Mouse (Mus musculus) urinary bladder, postnatal 14 days (tissue): ENCODE results near the gene Kcna3.

ENCODE experiments used
- DNase-seq: peaks from one replicate; pipeline ENCODE4 v3.0.0; 2021; ENCODE audit warnings: low spot score

Gene Kcna3

DNA sequence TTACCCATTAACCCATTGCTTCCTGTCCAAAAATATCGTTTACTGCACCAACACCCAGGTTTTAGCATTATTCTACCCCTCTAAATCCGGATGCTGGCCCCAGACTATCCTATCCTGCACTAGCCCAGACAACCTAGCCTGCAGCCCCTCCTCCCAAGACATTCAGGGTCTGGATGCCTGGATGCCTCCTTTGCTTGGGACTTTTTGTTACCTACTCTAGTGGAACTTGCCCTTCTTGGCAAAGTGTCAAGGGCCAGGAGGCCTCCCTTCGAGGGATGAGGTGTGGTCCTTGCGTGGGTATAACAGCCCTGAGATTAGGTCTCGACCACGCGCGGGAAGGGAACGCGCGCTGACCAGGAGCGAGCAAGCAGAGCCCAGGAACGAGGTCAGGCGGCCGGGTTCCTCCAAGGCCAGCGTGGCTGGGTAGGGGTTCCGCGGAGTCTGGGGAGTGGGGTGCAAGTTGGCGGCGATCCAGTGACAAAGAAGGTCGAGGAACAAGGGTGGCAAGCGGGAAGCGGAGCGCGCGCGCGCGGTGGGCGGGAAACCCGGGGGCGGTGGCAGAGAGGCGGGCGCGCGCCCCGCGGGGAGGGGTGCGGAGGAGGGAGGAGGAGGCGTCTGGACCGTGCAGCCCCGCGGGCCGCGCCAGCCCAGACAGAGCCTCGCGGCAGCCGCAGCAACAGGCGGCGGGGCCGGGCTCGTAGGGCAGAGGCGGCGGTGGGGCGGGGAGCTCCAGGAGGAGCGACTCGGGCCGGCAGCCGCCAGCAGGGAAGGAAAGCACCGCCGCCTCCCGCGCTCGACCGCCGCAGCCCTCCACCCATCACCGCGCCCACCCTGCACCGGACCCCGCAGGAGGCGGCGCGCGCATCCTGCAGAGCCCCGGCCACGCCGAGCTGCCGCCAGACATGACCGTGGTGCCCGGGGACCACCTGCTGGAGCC is at the start of gene Kcna3:
TSS of gene Kcna3 (plus strand) at position 649 of the 937 bp plus-strand sequence.
- peak; percentile 52 for DNase-seq

DNA sequence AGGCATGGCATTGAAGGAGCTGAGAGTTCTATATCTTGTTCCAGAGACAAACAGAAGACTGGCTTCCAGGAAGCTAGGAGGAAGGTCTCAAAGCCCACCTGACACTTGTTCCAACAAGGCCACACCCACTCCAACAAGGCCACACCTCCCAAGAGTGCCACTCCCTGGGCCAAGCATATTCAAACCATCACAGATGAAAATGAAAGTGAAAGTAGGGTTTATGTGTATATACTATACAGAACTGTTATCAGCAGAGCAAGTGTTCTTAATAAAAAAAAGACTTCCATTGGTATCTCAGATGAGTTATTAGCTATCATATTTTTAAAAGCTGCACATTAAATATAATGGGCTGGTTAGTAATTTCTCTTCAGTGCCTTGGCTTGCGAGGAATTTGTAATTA is 44.6 kb upstream of the Kcna3 start:
- DNase-seq = no peak

DNA sequence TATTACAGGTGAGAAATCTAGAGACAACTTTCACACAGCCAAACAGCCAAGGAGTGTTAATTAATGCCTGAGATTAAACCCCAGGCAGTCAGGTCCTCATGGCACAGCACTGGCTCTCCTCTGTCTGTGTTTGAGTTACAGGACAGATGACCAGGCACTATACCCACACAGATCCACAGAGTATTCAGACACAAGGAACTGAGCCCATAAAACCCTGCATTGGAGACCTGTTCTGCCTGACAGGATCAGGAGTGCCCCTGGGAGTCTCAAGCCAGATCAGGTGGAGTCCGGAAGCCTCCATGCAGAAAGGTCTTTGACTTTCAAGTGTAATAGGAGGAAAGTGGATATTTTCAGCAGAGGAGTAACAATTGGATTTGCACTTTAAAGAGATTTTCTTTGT is 40.6 kb upstream of the Kcna3 start:
- DNase-seq = no peak

DNA sequence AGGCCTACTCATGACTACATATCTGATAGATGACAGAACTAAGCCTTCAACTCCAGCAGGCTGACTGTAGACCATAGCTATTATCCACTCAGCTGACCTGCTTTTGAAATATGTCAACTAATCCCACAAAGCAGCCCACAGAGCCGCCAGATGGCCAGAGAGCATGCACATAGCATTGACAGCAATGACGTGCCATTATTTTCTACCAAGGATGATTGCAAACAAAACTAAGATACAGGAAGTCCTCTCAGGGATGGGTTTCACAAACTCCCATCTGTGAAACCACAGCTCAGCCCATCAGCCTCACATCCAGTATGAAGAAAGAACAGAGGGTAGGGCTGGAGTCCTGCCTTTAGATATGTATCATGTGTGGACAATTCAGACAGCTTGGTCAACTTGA is 39.8 kb upstream of the Kcna3 start:
- DNase-seq = no peak

DNA sequence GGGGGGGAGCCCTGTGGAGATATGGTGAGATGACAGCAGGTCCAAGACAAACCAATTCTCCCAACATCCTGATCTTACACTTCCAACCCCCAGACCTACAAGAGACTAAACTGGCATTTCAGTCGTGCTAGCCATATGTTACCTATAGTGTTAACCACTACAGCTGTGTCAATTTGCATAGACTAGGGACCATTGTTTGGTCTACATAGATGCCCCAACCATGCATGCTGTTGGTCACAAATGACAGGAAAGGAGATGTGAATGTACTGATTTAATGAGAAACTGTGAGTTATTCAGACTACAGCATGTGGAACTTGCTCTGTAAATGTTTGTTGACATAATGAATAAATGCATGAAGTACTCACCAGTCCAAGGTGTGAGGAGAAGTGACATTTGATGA is 37.6 kb upstream of the Kcna3 start:
- DNase-seq = no peak

DNA sequence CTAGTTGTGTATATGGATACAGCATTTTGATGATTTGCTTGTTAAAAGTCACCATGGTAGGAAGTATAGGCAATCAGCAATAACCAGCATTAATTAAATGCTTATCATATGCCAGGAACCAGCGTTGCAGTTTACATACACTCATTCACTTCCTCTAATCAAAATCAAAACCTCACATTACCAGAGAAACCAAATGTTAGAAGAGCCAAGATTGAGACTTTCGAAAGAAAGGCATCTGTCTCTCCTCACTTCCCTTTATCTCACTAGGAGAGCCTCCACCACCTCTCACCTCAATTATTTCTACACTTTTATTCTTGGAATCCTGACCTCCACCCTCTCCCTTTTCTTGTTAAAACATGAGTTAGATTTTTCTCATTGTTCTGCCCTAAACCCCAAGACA is 35.8 kb upstream of the Kcna3 start:
- DNase-seq = no peak

DNA sequence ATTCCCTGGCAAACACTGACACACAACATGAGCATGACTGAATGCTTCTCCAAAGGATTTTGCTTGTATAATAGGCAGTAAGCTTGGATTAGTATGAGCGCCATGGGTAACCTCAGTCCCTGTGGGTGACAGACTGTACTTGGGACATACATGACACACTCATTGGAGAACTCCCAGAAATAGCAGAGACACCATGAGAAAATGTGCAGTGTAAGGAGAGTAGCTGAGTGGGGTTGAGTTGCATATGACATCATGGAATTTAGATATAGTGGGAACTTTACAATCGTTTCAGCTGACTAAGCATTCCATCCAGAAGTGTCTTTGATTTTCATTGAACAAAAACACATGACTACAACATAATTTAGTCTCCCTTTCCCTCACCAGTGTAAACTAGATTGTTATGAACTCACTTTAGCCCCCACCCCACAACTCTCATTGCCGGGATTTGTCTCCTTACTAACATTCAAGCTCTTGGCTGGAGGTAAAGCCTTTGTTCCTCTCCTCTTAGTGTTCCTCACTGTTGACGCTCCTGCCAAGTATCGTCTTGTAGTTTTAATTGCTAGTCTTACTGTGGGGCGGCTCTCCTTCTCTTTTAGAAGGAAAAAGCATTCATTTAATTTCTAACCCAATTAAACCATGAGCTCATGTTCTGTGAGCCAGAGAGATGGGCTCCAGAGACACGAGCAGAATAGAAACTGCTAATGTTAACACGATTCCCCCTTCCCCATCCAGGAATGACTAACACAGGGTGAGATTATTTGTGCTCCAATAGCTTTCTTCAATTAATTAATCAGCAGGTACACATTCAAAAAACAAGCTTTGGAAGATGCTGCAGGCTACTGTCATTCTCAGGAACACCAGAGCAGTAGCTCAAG is 33.5 kb upstream of the Kcna3 start:
- no peak for DNase-seq

DNA sequence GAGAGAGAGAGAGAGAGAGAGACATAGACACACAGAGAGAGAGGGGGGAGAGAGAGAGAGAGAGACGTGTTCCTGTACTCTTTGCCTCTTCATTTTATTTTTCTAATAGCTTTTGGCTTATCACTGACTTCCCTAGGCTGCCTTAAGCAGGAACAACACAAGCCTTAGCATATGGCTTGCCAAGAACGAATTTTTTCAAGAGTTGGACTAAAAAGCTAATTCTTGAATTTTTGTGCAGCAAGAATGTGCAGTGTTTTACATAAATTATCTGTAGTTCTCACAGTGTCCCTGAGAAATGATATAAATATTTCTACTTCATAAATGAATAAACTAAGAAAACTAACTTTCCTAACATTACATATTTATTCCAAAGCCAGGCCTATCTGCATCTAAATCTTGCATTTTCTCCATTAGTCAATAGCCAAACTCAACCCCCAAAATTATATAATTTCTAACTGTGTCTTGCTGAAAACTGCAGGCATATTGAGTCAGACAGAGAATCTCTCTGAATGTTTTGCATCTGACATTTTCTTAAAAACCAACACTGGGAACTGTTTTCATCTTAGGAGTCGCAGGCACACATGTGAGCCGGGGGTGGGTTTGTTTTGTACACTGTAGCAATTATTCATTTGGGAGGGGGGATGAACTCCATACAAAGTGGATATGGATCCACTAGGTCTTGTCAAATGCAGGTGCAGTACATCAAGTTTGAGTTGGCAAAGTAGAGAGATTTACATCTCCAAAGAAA is 26.5 kb upstream of the Kcna3 start:
- no peak for DNase-seq

DNA sequence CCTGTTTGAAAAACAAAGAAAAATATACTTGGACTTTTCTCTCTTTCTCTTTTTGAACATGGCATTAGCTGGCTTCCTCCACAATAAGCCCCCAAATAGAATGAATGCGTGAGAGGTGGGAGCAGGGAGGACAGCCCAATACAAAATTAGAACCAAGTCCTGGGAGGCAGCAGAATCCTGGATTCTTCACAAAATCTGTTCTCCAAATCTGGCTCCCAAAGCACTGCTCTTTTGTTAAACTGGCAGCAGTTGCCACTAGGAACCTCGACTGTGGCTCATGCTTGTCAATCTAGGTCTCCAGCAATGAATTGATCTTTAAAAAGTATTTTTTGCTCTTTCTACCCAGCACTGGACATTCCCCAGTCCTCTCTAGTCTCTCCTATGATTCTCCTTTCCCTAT is 17.7 kb upstream of the Kcna3 start:
- DNase-seq = no peak

DNA sequence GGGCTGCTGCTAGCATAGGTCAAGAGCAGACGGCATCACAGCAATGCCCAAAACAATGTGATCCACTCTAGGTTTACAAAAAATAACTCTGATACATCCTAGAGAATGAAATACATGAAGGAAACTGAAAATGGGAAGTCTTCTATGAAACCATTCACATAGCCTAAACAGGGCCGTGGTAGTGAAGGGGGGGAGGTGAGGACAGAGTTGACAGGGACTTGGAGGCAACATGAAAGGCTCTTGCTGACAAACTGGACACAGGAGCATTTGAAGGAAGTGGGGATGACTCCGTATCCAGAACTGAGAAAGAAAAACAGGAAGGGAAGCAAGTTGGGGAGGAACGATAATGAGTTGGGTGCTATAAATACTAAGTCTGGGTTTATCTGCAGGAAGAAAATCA is 4.4 kb upstream of the Kcna3 start:
- no peak for DNase-seq

DNA sequence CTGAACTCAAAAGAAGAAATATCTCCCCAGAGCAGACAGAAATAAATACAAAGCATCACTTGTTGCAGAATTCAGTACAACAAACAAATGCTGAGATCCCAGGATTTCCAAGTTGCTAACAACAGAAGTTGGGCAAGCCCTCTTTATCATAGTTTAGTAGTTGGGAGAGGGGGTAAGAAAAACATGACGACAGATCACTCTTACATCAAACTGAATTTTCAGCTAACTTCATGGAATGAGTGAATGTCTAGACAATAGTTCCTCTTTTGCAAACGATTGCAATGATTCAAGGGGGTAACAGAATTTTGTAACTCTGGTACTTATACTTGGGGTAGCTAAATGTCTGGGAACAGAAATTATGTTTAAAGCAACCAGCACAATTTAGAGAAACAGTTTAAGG is 1.2 kb upstream of the Kcna3 start:
- no peak for DNase-seq

DNA sequence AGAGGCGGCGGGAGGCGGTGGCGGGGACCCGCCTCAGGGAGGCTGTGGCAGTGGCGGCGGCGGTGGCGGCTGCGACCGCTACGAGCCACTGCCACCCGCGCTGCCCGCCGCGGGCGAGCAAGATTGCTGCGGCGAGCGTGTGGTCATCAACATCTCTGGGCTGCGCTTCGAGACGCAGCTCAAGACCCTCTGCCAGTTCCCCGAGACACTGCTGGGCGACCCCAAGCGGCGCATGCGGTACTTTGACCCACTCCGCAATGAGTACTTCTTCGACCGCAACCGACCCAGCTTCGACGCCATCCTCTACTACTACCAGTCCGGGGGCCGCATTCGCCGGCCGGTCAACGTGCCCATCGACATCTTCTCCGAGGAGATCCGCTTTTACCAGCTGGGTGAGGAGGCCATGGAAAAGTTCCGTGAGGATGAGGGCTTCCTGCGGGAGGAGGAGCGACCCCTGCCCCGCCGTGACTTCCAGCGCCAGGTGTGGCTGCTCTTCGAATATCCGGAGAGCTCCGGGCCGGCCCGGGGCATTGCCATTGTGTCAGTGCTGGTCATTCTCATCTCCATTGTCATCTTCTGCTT is 580 bp downstream of the Kcna3 start:
- DNase-seq = no peak

DNA sequence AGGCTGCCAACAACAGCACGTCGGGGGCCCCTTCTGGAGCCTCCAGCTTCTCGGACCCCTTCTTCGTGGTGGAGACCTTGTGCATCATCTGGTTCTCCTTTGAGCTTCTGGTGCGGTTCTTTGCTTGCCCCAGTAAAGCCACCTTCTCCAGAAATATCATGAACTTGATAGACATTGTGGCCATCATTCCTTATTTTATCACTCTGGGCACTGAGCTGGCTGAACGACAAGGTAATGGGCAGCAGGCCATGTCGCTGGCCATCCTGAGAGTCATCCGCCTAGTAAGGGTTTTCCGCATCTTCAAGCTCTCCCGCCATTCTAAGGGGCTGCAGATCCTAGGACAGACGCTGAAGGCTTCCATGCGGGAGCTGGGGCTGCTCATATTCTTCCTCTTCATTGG is 1.1 kb downstream of the Kcna3 start:
- no peak for DNase-seq

DNA sequence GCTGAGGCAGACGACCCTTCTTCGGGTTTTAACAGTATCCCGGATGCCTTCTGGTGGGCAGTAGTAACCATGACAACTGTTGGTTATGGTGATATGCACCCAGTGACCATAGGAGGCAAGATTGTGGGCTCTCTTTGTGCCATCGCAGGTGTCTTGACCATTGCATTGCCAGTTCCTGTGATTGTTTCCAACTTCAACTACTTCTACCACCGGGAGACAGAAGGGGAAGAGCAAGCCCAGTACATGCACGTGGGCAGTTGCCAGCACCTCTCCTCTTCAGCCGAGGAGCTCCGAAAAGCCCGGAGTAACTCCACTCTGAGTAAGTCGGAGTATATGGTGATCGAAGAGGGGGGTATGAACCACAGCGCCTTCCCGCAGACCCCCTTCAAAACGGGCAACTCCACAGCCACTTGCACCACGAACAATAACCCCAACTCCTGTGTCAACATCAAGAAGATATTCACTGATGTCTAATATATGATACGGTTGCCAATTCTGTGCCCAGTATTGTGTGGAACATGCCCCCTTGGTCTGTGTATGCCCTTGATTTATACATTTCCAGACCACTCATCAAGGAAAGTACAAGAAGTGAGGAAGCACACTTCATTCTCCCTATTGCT is 1.7 kb downstream of the Kcna3 start:
- DNase-seq = no peak

DNA sequence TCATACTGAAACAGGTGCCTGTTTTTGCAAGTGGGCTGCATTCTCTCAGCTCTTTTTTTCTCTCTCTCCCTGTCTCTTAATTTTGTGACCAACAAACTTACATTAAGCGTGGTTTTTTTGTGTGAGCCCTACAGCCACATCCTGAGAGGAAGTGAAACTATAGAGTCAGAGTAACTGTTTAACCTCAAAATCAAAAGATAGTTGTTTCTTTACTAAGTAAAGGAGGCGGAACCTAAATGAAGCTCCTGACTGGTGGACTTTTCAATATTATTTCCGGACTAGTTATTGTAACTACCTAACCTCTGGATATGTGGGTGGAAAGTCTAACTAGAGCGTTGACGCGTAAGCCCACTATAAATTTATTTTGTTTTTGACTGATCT is 2.2 kb downstream of the Kcna3 start:
- no peak for DNase-seq

DNA sequence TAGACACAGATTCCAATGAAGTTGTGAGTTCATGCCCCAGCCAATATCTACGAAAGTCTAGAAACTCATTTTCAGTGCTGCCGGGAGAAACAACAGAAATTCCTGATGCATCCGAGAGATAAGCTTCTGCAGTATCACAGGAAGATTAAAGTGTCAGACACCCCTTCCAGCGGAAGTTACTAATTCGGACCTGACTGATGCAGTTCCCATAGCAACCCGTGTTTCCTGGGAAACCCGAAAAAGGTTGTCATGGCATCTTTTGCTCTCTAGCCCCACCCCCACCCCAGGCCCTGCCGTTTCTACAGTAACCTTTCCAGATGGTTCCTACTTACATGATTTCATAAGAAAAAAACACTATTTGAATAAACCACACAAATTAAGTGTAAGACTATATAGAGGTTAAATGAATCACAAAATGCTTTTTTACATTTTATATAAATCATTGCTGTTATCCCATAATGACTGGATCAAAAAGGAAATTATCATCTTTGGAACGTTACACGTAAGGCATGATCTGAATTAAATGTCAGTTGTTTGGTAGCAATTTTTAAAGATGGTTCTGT is 2.8 kb downstream of the Kcna3 start:
- DNase-seq = no peak

DNA sequence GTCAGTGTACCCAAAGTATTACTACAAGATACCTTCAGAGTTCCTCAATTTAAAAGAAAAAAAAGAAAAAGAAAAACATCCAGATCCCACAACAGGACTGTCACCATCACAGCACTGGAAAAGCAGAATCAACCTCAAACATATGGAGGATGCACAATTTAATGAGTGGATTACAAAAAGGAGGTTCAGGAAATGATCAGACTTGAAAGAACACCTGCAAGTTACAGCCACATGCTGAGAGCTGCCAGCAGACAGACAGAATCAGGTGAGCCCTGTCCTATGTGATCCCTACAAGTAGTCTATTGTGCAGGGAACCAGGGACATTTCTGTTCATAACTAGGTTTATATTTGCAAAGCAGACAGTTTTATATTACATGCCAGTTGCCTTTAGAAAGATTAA is 3.3 kb downstream of the Kcna3 start:
- no peak for DNase-seq

DNA sequence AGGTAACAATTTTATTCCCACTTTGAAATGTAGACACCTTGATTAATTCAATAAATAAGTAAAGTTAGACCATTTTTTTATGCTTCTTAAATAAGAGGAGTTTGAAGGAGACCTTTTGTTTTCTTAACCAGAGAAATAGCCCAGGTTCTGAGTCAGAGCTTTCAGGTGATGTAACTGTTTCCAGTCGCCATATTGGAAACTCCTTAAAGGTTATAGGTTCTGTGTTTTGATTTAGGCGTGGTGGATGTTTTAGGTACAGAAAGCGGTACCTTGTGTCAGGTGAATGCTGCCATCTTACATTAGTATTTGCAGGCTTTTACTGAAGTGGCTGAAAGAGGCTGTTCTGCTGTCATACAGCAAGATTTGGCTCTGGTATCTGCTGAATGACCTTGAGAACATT is 4.4 kb downstream of the Kcna3 start:
- no peak for DNase-seq

DNA sequence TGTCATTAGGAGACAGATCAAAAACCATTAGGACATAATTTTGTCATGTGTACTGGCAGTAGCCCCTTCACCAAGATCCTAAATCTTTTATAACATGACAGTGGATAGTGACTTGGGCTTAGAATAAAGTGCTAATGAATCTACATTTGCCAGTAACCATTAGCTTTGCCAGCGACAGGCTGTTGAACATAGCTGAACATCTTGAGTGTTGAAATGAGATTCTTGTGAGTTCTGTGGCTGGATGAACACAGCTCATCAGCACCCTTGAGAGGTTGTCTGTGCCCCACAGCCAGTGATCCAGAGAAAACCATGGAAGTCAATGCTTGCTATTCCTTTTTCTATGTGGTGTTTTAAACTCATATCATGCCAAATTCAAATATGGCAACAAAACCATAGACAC is 5.7 kb downstream of the Kcna3 start:
- DNase-seq = no peak

DNA sequence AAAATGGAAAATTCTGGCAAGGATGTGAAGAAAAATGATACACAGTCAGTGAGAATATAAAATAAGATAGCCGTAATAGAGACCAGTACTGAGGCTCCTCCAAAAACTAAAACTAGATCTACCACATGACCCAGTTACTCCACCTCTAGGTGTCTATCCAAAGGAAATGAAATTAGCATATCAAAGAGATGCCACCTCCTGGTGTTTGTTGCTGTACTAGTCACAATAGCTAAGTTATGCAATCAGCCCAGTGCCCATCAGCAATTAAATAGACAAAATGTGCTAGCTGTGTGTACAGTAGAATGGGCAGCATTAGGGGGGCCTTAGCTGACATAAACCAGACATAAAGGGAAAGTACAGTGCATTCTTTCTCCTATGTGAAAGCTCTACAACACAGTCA is 25.5 kb downstream of the Kcna3 start:
- DNase-seq = no peak

DNA sequence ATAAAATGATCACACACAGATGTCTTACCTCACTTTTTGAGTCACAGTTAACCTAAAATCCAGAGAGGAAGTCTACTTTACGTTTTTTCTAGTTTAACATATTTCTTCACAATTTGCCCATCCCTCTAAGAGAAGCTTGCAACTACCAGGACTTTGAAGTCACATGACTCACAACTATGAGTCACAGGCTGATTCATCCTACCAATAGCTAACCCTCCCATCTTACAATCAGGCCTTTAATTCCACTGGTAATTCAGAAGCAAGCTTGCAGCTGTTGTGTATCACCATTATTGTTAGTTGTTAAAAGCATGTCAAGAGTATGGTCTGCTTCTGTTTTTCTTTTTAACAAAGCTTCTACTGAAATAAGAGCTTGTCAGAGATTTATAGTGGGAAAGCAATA is 26.8 kb downstream of the Kcna3 start:
- DNase-seq = no peak
